Mouse (Mus musculus): Measurements from ENCODE around the gene Tekt4. TPM values are rescaled to one million over a fixed set of nuclear protein-coding genes. Genes with fewer than 3 reads are reported as not detected.

Gene Tekt4
- not detected in 2 replicates for polyA plus RNA-seq (2015; fragmentation: Nextera tagmentation; extraction: Ambion mirVana)

DNA sequence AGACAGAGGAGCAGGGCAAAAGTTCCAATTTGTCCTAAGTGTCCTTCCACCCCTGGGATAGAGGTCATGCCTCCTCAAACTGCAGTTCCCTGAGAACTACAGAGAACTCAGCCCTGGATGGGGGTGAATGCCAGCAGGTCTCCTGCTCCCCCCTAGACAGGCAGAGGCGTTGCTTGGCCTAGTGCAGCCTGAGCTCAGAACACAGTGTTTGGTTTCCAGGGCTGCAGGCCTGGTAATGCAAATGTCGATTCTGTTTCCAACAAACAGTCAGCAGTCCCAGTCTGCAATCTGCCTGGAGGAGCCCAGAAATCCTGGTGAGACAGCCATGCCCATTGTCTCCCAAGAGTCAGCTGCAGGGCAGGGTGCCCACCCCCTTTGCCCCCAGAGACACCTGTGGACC is at the start of gene Tekt4:
Tekt4 (plus strand) TSS at position 344 of the 400 bp plus-strand sequence.

DNA sequence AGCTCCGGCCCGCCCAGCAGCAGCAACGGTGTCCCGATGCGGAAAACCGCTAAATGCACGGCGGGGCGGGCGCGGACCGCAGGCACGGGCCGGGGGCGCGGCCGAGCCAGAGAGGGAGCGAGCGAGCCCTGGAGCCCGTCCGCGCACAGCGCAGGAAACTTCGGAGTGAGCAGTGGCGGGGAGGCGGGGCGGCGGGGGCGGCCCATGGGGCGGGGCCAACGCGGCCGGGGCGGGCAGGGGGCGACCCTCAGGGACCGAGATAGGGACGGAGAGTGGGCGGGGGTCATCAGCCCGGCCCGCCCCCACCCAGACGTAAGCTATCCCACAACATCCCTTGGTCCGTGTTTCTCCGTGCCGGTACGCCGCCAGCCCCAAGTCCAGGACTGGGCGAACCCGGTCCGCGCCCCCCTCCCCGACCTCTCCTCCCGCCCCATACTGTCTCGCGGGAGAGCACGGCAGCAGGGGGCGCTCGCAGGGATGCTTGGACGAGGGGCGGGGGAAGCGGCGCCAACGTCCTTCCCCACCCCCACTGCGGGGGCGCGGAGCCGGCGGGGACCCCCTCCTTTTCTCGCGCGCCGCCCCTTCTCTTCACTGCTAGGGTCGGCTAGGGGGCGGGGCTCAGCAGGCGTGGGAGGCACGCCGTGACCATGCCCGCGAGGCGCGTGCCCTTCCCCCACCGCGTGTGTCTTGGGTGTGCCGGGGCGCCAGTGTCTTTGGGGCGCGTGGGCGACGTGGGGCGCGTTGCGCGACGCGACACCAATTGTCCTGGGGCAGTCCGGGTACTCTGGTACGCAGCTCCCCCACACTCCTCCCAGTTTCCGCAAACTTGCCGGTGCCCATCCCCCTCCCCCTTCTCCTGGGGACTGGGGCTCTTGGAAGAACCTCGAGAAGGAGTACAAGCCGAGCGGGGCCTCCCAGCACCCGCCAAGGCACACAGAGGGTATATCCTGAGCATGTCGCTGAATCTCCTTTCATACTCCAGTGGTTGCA is 20.5 kb upstream of the Tekt4 start, which contains the start of gene Cacna1h:
Cacna1h (minus strand) TSS at position 167 of the 990 bp plus-strand sequence.

DNA sequence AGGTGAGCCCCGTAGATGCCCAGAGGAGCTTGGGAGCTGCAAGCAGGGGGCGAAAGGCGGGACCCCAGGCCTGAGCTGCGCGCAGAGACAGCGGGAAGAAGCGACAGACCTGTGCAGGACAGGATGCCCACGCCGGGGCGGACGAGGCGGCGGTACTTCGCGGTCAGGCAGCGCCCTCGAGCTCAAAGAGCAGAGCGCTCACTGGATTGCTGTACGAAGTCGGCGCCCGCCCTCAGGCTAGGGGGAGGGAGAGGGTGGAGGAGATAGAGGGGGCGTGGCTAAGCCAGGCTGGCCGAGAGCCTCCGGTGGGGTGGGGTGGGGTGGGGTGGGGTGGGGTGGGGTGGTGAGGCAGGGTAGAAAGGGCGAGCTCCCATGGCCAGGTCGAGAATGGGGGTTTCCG is 42.6 kb downstream of the Tekt4 start, which contains the start of gene Sstr5:
Sstr5 (minus strand) TSS at position 276 of the 400 bp plus-strand sequence.

Other genes starting within 250 kb of the Tekt4 start
- gene Gnptg, start 214.5 kb upstream of the Tekt4 start, polyA plus RNA-seq (2015; fragmentation: Nextera tagmentation; extraction: Ambion mirVana) = 26.0 and 28.1 TPM in 2 replicates
- 25.2 and 27.2 TPM in 2 replicates for gene Tsr3, start 214.4 kb upstream of the Tekt4 start, polyA plus RNA-seq (2015; fragmentation: Nextera tagmentation; extraction: Ambion mirVana)
- gene Baiap3, start 198.3 kb upstream of the Tekt4 start, polyA plus RNA-seq (2015; fragmentation: Nextera tagmentation; extraction: Ambion mirVana) = 1.3 and 2.4 TPM in 2 replicates
- 345 and 350 TPM in 2 replicates for gene Ube2i, start 180.0 kb upstream of the Tekt4 start, polyA plus RNA-seq (2015; fragmentation: Nextera tagmentation; extraction: Ambion mirVana)
- gene Prss34, start 156.2 kb upstream of the Tekt4 start, polyA plus RNA-seq (2015; fragmentation: Nextera tagmentation; extraction: Ambion mirVana) = 19.5 and 34.4 TPM in 2 replicates
- gene Prss28, start 146.0 kb upstream of the Tekt4 start, polyA plus RNA-seq (2015; fragmentation: Nextera tagmentation; extraction: Ambion mirVana) = 0.32 TPM in 1 of 2 replicates, not detected in the other
- gene Prss29, start 136.0 kb upstream of the Tekt4 start, polyA plus RNA-seq (2015; fragmentation: Nextera tagmentation; extraction: Ambion mirVana) = not detected in 2 replicates
- gene Tpsab1, start 109.1 kb upstream of the Tekt4 start, polyA plus RNA-seq (2015; fragmentation: Nextera tagmentation; extraction: Ambion mirVana) = 11.6 and 23.7 TPM in 2 replicates
- gene Tpsb2, start 88.3 kb upstream of the Tekt4 start, polyA plus RNA-seq (2015; fragmentation: Nextera tagmentation; extraction: Ambion mirVana) = 360 and 832 TPM in 2 replicates
- gene Tpsg1, start 85.3 kb upstream of the Tekt4 start, polyA plus RNA-seq (2015; fragmentation: Nextera tagmentation; extraction: Ambion mirVana) = 1.3 and 3.0 TPM in 2 replicates
- gene Cacna1h, start 20.8 kb upstream of the Tekt4 start, polyA plus RNA-seq (2015; fragmentation: Nextera tagmentation; extraction: Ambion mirVana) = 1.4 and 1.8 TPM in 2 replicates
- gene Sstr5, start 42.7 kb downstream of the Tekt4 start, polyA plus RNA-seq (2015; fragmentation: Nextera tagmentation; extraction: Ambion mirVana) = not detected in 2 replicates
- gene Sox8, start 116.1 kb downstream of the Tekt4 start, polyA plus RNA-seq (2015; fragmentation: Nextera tagmentation; extraction: Ambion mirVana) = 0.17 and 0.22 TPM in 2 replicates
- 6.1 and 7.9 TPM in 2 replicates for gene Lmf1, start 124.5 kb downstream of the Tekt4 start, polyA plus RNA-seq (2015; fragmentation: Nextera tagmentation; extraction: Ambion mirVana)

Data from spleen, postnatal 0 days (tissue).